Mouse (Mus musculus) thymus, adult 18-20 months (tissue): ENCODE measurements around the gene Nup133.
"Not testable (repeated sequence)": the region's sequence is repeated elsewhere in the genome, so short reads cannot be mapped to it uniquely, and the experiment has no call there.

Experiments used
- DNase-seq, 2 experiments: peaks; one replicate each; pipeline ENCODE4 v3.0.0; 2022; ENCODE audit warnings: mixed read lengths in 2 of 2

The Nup133 gene

DNA sequence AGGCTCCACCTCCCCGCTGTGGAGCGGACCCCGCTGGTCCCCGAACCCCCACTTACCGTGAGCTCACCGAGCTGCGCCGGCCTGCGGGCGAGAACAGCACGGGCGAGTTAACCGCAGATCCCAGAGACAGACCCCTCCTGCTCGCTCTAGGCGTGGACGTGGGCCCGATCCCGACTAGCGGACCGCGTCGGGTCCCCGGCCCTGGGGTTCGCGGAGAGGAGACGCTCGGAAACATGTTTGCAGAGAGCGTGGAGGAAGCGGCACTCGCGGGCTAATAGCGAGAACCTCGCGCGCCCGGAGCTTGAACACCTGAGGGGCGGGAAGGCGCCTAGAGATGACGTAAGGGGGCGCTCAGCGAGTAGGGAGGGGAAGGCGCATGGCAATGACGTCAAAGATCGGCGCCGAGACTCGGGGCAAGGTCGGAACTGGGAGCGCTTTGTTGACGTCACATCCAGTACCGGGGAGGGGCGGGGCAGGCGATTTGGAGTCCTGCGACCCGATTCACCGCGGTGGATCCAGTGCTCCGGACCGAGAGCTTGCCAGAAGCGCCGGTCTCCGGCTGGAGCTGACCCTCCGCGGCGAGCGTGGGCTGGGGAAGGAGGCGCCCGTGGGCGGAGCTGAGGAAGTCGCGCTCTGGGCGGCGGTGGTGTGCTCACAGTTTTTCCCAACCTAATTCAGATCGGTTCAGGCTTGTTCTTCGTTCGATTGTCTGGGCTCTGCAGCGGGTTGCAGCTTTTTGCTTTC is at the start of gene Nup133:
Nup133 (minus strand) TSS at position 324 of the 744 bp plus-strand sequence.
- DNase-seq, result peak; percentile 96 to 97

GRCm38 (mm10) chr8:123993997-123994396 is 44.9 kb upstream of the Nup133 start:
- no peak for DNase-seq

- DNase-seq, result no peak
Observed at GRCm38 (mm10) chr8:123993597-123993996, 44.5 kb upstream of the Nup133 start.

GRCm38 (mm10) chr8:123992587-123992986 is 43.5 kb upstream of the Nup133 start:
- no peak for DNase-seq

GRCm38 (mm10) chr8:123990277-123991049 is 41.4 kb upstream of the Nup133 start:
- no peak for DNase-seq

- DNase-seq, result no peak
Observed at GRCm38 (mm10) chr8:123989128-123989527, 40.1 kb upstream of the Nup133 start.

DNA sequence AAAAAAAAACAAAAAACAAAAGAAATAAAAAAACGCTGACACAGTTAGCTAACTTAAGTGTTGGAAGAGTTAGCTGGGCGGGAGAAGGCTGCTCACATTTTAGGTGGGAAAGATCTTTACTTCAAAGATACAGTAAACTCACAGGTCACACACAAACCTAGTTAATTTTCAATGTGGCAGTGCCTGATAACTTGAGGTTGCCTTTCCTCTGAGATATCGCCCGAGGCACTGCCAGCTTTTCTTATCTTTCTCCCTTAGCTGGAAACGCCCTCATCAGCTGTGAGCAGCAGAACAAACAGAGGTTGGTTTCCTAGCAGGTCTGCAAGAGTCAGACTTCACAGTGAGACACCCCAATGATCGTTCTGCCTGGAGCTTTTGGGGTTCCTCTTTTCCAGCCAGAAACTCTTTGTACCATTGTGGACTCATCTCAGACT is 39.6 kb upstream of the Nup133 start:
- no peak for DNase-seq

DNA sequence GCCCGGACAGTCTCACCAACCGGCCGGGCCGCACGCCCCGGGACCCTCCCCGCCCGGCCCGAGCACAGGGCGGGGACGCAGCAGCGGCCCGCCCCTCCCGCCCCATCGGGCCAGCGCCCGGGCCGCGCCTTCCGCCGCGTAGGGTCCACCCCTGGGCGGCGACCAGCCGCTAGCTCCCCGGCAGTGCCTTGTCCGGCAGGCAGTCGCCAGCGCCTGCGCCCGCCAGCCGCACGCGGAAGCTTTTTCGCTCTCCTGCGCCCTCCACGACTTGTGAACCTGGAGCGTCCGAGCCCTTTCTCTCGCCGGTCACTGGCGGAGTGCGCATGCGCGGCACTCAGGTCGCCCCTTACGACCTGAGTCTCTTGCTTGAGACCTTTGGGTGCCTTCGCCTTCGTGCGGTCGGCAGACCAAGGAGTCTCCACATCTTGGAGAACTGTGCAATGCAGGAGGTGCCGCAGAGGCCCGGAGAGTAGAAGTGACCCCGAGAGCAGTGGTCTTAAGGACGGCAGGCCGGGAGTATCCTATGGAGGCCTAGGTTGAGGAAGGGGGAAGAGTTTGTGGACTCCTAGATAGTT is 33.8 kb upstream of the Nup133 start, which contains the start of gene Abcb10:
Abcb10 (minus strand) TSS at position 297 of the 575 bp plus-strand sequence.
- DNase-seq, result peak; percentile 53 to 61

- DNase-seq, result peak in 1 of 2 experiments; percentile 8
Observed at GRCm38 (mm10) chr8:123982291-123982793, 33.3 kb upstream of the Nup133 start.

GRCm38 (mm10) chr8:123981674-123982073 is 32.6 kb upstream of the Nup133 start:
- no peak for DNase-seq

DNA sequence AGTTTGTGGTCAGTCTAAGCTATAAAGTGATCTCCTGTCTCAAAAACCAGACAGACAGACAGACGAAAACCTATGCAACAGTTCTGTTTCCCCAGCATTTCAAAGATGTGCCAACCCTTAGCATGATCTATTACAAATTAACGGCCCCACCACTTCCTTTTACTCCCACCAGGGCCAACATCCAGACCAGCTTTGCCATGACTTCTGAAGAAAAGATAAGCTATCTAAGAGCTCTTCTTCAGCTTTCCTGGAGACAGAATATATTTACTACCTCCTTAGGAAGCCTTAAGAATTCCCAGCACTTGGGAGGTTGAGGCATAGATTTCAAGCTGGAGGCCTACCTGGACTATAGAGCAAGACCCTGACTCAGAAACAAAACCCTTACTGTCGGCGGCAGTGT is 31.2 kb upstream of the Nup133 start:
- DNase-seq, result no peak

DNA sequence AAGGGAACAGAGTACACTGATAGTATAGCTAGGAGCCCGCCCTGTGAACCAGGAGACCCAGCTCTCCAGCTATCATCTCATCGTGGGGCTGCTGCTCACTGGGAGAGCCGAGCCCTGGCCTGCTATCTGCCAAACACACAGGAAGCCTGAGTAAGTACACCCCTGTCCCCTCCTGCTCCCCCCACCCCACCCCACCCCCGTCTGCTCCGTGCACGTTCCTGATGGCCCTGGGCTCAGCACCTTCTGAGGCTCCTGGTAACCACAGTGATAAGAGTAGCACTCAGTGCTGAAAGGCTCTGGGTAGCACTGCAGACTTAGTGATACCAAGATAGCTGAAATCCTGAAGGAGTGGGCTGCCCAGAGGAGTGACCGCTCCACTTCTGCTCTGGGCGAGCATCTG is 29.9 kb upstream of the Nup133 start:
- DNase-seq, result no peak

GRCm38 (mm10) chr8:123978166-123978838 is 29.2 kb upstream of the Nup133 start:
- no peak for DNase-seq

DNA sequence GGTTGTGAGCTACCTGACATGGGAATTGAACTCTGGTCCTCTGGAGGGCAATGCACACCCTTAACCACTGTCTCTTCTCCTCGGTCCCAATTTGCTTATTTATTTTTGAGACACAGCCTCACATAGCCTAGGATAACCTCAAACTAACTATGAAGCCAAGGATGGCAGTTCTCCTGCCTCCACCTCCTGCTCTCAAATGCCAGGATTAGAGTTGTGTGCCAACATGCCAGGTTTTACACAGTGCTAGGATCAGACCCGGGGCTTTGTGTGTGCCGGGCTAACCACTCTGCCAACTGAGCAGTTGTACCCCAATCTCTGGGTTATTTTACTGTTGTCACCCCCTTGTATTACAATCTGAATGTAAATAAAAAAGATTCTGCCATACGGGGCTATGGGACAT is 28.4 kb upstream of the Nup133 start:
- DNase-seq, result no peak

DNA sequence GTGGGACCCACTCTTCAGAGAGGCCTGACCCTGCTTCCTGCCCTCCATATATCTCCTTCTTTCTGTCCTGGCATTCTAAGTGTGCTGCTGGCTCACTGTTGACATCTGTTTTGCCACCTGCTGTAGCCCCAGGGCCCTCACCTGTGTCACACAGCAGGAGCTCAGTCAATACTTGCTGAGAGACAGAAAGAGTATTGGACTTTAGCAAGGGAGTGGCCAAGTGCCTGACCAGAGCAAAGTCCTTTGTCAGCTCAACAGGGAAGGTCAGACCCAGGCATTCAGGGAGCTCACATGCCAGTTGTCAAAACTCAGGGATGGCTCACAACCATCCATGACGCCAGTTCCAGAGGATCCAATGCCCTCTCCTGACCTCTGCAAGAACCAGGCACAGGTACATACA is 24.4 kb upstream of the Nup133 start:
- no peak for DNase-seq

GRCm38 (mm10) chr8:123966896-123967295 is 17.8 kb upstream of the Nup133 start:
- DNase-seq, result no peak

DNA sequence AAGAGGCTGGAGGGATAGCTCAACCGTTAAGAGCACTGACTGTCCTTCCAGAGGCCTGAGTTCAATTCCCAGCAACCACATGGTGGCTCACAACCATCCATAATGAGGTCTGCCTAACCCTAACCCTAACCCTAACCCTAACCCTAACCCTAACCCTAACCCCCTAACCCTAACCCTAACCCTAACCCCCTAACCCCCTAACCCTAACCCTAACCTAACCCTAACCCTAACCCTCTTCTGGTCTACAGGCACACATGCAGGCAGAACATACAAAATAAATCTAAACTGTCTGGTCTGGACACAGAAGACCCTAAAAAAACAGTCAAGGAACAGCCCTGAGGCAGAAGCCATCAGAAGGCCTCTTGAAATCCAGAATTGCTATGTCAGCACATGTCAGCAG is 12.3 kb upstream of the Nup133 start:
- no peak for DNase-seq

DNA sequence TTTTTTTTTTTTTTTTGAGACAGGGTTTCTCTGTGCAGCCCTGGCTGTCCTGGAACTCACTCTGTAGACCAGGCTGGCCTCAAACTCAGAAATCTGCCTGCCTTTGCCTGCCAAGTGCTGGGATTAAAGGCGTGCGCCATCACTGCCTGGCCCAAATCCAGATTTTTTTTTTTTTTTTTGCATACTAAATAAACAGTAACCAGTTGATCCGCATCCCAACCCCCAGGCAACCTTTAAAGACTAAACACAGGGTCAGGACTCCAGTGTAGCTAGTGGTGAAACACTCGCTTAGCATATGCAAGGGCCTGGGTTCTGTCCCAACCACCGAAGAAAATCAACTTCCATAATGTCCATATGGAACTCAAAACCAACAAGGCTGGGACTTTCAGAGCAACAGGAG is 11.5 kb upstream of the Nup133 start:
- DNase-seq, result not testable (repeated sequence)

GRCm38 (mm10) chr8:123960056-123960455 is 11.0 kb upstream of the Nup133 start:
- no peak for DNase-seq

- no peak for DNase-seq
Observed at GRCm38 (mm10) chr8:123959473-123959872, 10.4 kb upstream of the Nup133 start.

DNA sequence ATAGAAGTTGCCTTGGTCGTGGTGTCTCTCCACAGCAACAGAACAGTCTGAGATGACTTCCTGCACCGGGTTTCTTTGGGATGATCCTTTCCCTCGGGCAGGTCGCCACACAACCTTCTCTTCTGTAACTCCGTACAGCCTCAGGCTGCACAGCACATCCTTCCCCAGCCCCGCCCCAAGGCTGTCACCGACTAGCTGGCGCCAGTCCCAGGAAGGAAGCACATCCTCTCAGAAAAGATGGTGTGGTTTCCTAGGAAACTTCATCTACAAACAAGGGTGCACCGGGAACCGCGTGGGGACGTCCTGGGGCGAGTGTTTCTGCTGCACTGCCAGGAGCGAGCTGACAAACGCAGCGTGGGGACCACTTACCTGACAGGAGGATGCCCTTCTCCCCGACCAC is 9.1 kb upstream of the Nup133 start:
- DNase-seq, result no peak

DNA sequence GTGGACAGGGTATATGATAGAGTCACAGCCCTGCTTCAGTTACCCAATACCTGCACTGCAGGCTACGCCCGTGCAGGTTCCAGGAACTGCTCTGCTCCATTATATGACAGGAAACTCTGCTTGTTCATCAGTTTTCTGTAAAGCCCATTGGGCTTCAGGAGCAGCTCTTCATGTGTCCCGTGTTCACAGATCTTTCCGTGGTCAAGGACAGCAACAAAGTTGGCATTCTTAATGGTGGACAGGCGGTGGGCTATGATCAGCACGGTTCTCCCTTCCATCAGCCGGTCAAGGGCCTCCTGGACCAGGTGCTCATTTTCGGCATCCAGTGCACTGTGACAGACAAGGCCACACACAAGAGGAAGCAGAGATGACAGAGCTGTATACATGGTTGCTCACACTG is 5.2 kb upstream of the Nup133 start:
- DNase-seq, result no peak

GRCm38 (mm10) chr8:123953686-123954085 is 4.6 kb upstream of the Nup133 start:
- no peak for DNase-seq
